Mouse (Mus musculus) lung, postnatal 10 days (tissue): ENCODE measurements around the gene Prg2.

Experiments used
- DNase-seq: peaks from one replicate; pipeline ENCODE4 v3.0.0; 2021

The Prg2 gene

GRCm38 (mm10) chr2:85033121-85033520 lies 52.9 kb downstream of the Prg2 start:
- no peak for DNase-seq
